Mouse (Mus musculus): ENCODE data around the gene Smyd3.

Smyd3 gene

GRCm38 (mm10) chr1:179281401-179282121, 236.3 kb downstream of the Smyd3 start:
- DNase-seq, result no peak

GRCm38 (mm10) chr1:179279116-179279515, 238.7 kb downstream of the Smyd3 start:
- DNase-seq, result no peak

GRCm38 (mm10) chr1:179277346-179277745, 240.5 kb downstream of the Smyd3 start:
- no peak for DNase-seq

GRCm38 (mm10) chr1:179276866-179277265, 241.0 kb downstream of the Smyd3 start:
- no peak for DNase-seq

GRCm38 (mm10) chr1:179272926-179273325, 244.9 kb downstream of the Smyd3 start:
- no peak for DNase-seq

GRCm38 (mm10) chr1:179272351-179272750, 245.5 kb downstream of the Smyd3 start:
- DNase-seq, result no peak

GRCm38 (mm10) chr1:179266936-179267335, 250.9 kb downstream of the Smyd3 start:
- no peak for DNase-seq

- no peak for DNase-seq
These were observed 256.3 kb downstream of the Smyd3 start for GRCm38 (mm10) chr1:179261496-179261966.

GRCm38 (mm10) chr1:179255826-179256512, 261.9 kb downstream of the Smyd3 start:
- no peak for DNase-seq

- no peak for DNase-seq
These were observed 263.3 kb downstream of the Smyd3 start for GRCm38 (mm10) chr1:179254531-179254930.

- no peak for DNase-seq
These were observed 265.2 kb downstream of the Smyd3 start for GRCm38 (mm10) chr1:179252611-179253010.

GRCm38 (mm10) chr1:179250388-179250787, 267.5 kb downstream of the Smyd3 start:
- no peak for DNase-seq

- DNase-seq, result no peak
These were observed 274.3 kb downstream of the Smyd3 start for GRCm38 (mm10) chr1:179243554-179243953.

GRCm38 (mm10) chr1:179240663-179241279, 277.1 kb downstream of the Smyd3 start:
- no peak for DNase-seq

- DNase-seq, result no peak
These were observed 279.2 kb downstream of the Smyd3 start for GRCm38 (mm10) chr1:179238639-179239038.

- peak in 1 of 2 experiments; percentile 11 for DNase-seq
These were observed 279.9 kb downstream of the Smyd3 start for GRCm38 (mm10) chr1:179237989-179238388.

- no peak for DNase-seq
These were observed 281.5 kb downstream of the Smyd3 start for GRCm38 (mm10) chr1:179236217-179236840.

- peak; percentile 16 to 50 for DNase-seq
These were observed 285.8 kb downstream of the Smyd3 start for GRCm38 (mm10) chr1:179231777-179232661.

GRCm38 (mm10) chr1:179229515-179229914, 288.3 kb downstream of the Smyd3 start:
- DNase-seq, result no peak

- DNase-seq, result no peak
These were observed 297.6 kb downstream of the Smyd3 start for GRCm38 (mm10) chr1:179220290-179220689.

- no peak for DNase-seq
These were observed 299.8 kb downstream of the Smyd3 start for GRCm38 (mm10) chr1:179218061-179218460.

GRCm38 (mm10) chr1:179217036-179217435, 300.8 kb downstream of the Smyd3 start:
- DNase-seq, result no peak

All from spleen, adult 18-20 months (tissue).